Mouse (Mus musculus) urinary bladder, adult 18-20 months (tissue): ENCODE results near the gene Clpsl2.
"Not testable (repeated sequence)": the region's sequence is repeated elsewhere in the genome, so short reads cannot be mapped to it uniquely, and the experiment has no call there.

ENCODE experiments used
- DNase-seq, 2 experiments: peaks; one replicate each; pipeline ENCODE4 v3.0.0; 2022; ENCODE audit warnings: low spot score in 2 of 2, mixed read lengths in 2 of 2

Gene Clpsl2

GRCm38 (mm10) chr17:28521071-28521726 is 28.0 kb upstream of the Clpsl2 start:
- no peak for DNase-seq

GRCm38 (mm10) chr17:28521920-28522319 is 27.3 kb upstream of the Clpsl2 start:
- DNase-seq, result no peak

GRCm38 (mm10) chr17:28522623-28523354 is 26.4 kb upstream of the Clpsl2 start:
- peak; percentile 91 to 92 for DNase-seq

- DNase-seq, result no peak
Measured at GRCm38 (mm10) chr17:28523355-28524008, 25.7 kb upstream of the Clpsl2 start.

- no peak for DNase-seq
Measured at GRCm38 (mm10) chr17:28524009-28524695, 25.1 kb upstream of the Clpsl2 start.

GRCm38 (mm10) chr17:28524831-28525430 is 24.3 kb upstream of the Clpsl2 start:
- no peak for DNase-seq

GRCm38 (mm10) chr17:28527184-28528042 is 21.8 kb upstream of the Clpsl2 start:
- DNase-seq, result no peak

- DNase-seq, result peak; percentile 76 to 77
Measured at GRCm38 (mm10) chr17:28528043-28528351, 21.2 kb upstream of the Clpsl2 start.

GRCm38 (mm10) chr17:28529116-28529515 is 20.1 kb upstream of the Clpsl2 start:
- DNase-seq, result no peak

- DNase-seq, result no peak
Measured at GRCm38 (mm10) chr17:28530506-28530905, 18.7 kb upstream of the Clpsl2 start, which contains the start of gene Armc12. Gene Armc12 (plus strand): TSS chr17:28530806.

- DNase-seq, result no peak
Measured at GRCm38 (mm10) chr17:28531946-28532345, 17.3 kb upstream of the Clpsl2 start.

- DNase-seq, result no peak
Measured at GRCm38 (mm10) chr17:28532557-28532956, 16.7 kb upstream of the Clpsl2 start.

GRCm38 (mm10) chr17:28533327-28533726 is 15.9 kb upstream of the Clpsl2 start:
- DNase-seq, result no peak

GRCm38 (mm10) chr17:28537881-28538280 is 11.3 kb upstream of the Clpsl2 start:
- DNase-seq, result no peak

GRCm38 (mm10) chr17:28546925-28547324 is 2.3 kb upstream of the Clpsl2 start:
- no peak for DNase-seq

- no peak for DNase-seq
Measured at GRCm38 (mm10) chr17:28548550-28548949, 661 bp upstream of the Clpsl2 start.

- DNase-seq, result peak; percentile 11 to 63
Measured at GRCm38 (mm10) chr17:28553040-28553793, 4.0 kb downstream of the Clpsl2 start.

GRCm38 (mm10) chr17:28554021-28554420 is 4.8 kb downstream of the Clpsl2 start:
- not testable (repeated sequence) for DNase-seq

- DNase-seq, result no peak
Measured at GRCm38 (mm10) chr17:28556635-28557396, 7.6 kb downstream of the Clpsl2 start.
